Mouse (Mus musculus) liver, adult 2 months (tissue): ENCODE data around the gene Limk2.

Experiments used
- CTCF ChIP-seq: fragments of 200-500 bp; IDR thresholded peaks from 2 replicates; pipeline ENCODE4 v1.5.1; 2011; ENCODE audit warnings: low read depth, low read length, control low read depth
- POLR2A ChIP-seq: fragments of 200-500 bp; IDR thresholded peaks from 2 replicates; pipeline ENCODE4 v1.6.1; 2011; ENCODE audit warnings: low read length, control low read depth; ENCODE audit not compliant: insufficient read depth; ENCODE audit errors: extremely low read depth

DNA sequence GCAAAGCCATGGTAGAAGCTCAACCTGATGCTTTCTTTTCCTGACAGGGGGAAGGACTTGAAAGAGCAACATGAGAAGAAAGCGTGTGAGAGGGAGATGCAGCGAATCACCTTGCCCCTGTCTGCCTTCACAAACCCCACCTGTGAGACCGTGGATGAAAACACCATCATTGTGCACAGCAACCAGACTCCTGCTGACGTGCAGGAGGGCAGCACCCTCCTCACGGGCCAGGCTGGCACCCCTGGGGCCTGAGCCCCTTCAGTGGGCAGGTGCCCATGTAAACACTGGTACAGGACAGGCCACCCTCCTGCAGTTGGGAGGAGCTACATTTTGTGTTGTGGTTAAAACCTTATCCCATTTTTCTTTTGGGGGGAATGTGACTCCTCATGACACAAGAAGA lies 67.5 kb downstream of the Limk2 start:
- TF ChIP-seq POLR2A (no peak), CTCF (no peak)
